Mouse (Mus musculus): ENCODE measurements around the gene Wipi1.

Wipi1 gene

DNA sequence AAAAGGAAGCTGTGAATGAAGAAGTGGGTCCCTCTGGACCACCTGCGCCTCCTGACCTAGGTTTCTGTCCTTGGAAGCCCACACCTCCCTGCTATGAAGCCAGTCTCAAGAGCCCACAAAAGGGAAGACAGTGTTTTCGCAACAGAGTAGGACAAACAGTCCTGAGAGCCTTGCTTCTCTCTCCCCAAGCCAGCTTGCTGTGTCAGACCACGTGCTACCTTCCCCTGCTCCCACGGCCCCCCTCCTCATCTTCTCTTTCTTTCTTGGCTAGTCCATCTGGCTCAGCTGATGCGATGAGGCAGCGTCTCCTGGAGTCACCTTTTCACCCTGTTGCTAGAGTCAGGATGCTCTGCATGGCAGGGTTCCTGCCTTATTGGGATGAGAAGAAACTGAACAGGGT is 72.5 kb downstream of the Wipi1 start:
- DNase-seq (ENCODE audit: low read depth) = peak; percentile 30

DNA sequence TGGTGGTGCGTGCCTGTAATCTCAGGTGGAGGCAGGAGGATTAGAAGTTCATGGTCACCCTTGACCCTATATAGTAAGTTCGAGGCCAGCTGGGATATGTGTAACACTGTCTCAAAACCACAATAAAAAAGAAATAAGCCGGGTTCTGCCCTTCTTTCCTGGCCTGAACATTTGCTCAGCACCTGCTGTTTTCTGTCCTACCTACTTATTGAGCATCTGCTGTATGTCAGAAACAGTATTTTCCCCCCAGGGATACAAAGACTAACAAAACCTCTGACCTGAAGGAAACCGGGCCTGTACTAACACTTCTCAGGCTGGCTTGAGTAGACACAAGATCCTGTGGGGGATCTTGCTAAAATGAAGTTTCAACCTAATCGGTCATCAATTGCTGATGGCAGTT is 74.8 kb downstream of the Wipi1 start:
- DNase-seq (ENCODE audit: low read depth) = no peak

DNA sequence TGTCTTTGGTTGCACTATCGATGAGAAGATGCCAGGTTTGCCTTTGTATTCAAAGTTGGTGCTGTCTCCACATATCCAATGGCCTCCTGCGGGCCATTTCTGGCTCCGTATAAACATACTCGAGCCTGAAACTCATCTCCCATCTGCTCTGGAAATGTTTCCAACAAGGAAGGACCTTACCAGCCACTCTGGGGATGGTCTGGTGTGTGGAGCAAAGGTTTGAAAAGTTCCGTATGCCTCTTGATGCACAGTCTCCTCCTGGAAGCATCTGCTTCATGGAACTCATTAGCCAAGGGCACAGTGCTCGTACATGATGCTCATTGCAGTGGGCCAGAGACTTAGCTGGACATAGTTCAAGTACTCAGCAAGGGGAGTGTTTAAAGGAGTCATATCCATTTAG is 75.8 kb downstream of the Wipi1 start:
- no peak for DNase-seq (ENCODE audit: low read depth)

DNA sequence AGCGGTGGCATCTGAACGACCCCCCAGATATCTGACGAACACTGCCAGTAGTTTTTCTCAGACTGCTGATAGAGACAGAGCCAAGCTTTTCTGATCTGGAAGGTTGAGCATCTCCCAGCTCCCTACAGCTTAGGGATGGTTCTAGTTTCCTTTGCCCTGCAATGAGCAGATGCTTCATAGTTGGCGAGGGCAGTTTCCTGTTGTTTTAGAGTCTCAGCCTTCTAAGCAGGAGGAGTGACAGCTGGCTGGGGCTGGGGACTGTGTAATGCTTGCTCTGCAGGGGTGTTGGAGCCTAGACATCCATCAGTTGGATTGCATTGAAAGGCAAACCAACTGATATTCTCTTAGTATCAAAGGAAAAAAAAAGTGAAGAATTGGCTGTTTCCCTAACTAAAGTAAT is 81.7 kb downstream of the Wipi1 start:
- no peak for DNase-seq (ENCODE audit: low read depth)

DNA sequence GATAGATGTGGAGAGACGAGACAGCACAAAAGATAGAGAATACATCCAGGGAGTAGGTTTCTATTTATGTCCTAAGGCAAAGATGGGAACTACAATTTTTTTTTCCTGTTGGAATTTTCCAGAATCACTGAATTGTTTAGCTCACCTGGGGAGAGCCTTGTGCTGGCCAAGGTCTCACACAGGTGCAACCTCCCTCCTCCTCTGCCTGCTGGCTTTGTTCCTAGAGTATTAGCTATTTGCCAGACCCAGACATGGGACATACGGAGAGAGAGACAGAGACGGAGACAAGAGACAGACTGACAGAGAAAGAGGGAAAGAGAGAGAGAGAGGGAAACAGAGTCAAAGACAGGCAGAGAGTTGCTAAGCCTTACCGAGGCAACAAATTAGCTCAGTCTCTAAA is 86.2 kb downstream of the Wipi1 start:
- DNase-seq (ENCODE audit: low read depth) = no peak

DNA sequence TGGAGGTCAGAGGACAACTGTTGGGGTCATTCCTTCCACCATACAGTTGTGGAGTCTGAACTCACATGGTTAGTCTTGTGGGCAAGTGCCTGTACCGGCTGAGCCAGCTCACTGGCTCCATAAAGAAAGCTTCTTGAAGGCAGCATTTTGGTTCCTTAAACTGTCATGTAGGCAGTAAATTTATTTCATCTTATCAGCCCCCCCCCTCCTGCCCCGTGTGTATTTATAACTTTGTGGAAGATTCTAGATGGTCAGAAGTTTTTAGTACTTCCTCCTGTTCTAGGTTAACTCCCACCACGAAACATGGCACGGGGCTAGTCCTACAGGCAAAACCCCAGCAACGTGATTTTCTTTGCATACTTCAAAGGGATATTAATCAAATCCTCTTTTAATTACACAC is 86.9 kb downstream of the Wipi1 start:
- DNase-seq (ENCODE audit: low read depth) = peak; percentile 12

Data from 416B (cell line).